Mouse (Mus musculus) heart, embryonic 10.5 days (tissue): ENCODE results near the gene Fbrs. TPM values are rescaled to one million over a fixed set of nuclear protein-coding genes. Genes with fewer than 3 reads are reported as not detected.

Source experiments
- DNase-seq: peaks from one replicate; pipeline ENCODE4 v3.0.0-alpha.2; 2017; ENCODE audit warnings: low spot score
- H3K27ac ChIP-seq: fragments of 300-500 bp; sonication (generic); 2 replicates; pipeline ENCODE4 v1.5.1; 2016; ENCODE audit warnings: mild to moderate bottlenecking
- H3K27me3 ChIP-seq: fragments of 300-500 bp; sonication (generic); 2 replicates; pipeline ENCODE4 v1.6.1; 2016; ENCODE audit warnings: mild to moderate bottlenecking; ENCODE audit not compliant: poor library complexity, insufficient read depth, severe bottlenecking
- H3K36me3 ChIP-seq: fragments of 300-500 bp; sonication (generic); 2 replicates; pipeline ENCODE4 v1.6.1; 2016; ENCODE audit warnings: mild to moderate bottlenecking, moderate library complexity
- H3K4me1 ChIP-seq: fragments of 300-500 bp; sonication (generic); 2 replicates; pipeline ENCODE4 v1.6.1; 2016; ENCODE audit warnings: mild to moderate bottlenecking
- H3K4me3 ChIP-seq: fragments of 300-500 bp; sonication (generic); 2 replicates; pipeline ENCODE4 v1.5.1; 2016; ENCODE audit warnings: mild to moderate bottlenecking, moderate library complexity
- H3K9me3 ChIP-seq: fragments of 300-500 bp; sonication (generic); 2 replicates; pipeline ENCODE4 v1.6.1; 2016; ENCODE audit warnings: mild to moderate bottlenecking, moderate library complexity
- WGBS: fragments of 180-500 bp; shearing (Covaris S2); methylation state at CpG from one replicate; pipeline ENCODE4 v1.1.7; 2016; 5-methylcytosine and 5-hydroxymethylcytosine counted together
- polyA plus RNA-seq: library from polyadenylated mRNA; unstranded; fragments of >200 nt; fragmentation: Nextera tagmentation; extraction: Ambion mirVana; gene quantifications from 2 replicates; pipeline ENCODE4 v1.2.1, GENCODE M21; 2016

The Fbrs gene
- polyA plus RNA-seq, 1 experiment from 2014 or later: 13.0 TPM

DNA sequence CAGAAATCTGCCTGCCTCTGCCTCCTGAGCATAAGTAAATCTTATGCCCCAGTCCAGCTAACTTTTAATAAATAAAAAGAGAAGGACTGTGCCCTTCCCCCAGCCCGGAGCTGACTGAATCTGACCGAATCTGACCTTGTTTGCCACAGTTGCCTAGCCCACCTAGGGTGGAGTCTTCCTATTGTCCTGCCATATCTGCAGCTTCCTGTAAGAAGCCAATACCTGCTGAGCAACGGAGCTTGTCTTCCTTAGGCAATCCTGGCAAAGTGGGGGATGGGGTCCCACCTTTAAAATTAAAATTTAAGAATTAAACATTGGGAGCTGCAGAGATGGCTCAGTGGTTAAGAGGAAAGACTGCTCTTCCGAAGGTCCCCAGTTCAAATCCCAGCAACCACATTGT, 12.4 kb upstream of the Fbrs start:
- Histone ChIP-seq H3K4me3 (no peak overlapping the region), H3K27me3 (no peaks in the 10 kb centered on the region), H3K27ac (no peak overlapping the region), H3K9me3 (no peaks in the 10 kb centered on the region), H3K4me1 (no peaks in the 10 kb centered on the region), H3K36me3 (peaks cover 54% of the 10 kb centered on the region)
- 90% methylated on average over 4 of the region's 4 CpGs for WGBS
- no peak for DNase-seq

DNA sequence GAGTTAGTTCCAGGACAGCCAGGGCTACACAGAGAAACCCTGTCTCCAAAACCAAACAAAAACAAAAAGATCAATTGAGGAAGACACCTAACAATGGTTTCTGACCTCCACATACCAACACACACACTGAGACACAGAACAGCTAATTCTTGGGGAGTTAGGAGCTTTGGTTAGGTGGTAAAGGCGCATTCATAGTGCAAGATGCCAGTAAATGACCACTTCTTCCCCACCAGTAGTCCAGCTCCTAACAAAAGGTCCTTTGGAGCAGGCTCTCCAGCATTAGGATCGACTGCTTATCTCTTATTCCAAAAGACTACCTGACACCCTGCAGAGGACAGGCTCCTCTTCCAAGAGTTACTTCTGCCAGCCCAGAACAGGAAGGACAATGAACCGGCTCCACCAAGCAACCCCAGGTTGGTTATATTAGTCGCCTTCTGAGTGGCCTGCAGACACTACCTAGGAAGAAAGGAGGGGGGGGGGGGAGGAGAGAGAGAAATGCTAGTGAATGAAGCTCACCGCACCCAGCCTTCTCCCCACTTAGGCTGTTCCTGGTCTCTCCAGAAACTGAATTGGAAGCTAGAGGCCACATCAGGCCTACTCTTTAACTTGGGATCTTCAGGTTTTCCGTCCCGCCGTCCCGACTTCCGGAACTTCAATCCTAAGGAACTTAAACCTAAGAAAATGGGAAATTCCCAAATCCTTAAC, 8.8 kb upstream of the Fbrs start:
- Histone ChIP-seq H3K36me3 (peaks cover 53% of the 10 kb centered on the region), H3K27ac (peak overlapping the region; percentile 97), H3K27me3 (no peaks in the 10 kb centered on the region), H3K4me1 (peaks cover 8% of the 10 kb centered on the region), H3K9me3 (no peaks in the 10 kb centered on the region), H3K4me3 (peak overlapping the region; percentile 92)
- DNase-seq: peak; percentile 57
- WGBS: 9% methylated on average over 10 of the region's 10 CpGs

DNA sequence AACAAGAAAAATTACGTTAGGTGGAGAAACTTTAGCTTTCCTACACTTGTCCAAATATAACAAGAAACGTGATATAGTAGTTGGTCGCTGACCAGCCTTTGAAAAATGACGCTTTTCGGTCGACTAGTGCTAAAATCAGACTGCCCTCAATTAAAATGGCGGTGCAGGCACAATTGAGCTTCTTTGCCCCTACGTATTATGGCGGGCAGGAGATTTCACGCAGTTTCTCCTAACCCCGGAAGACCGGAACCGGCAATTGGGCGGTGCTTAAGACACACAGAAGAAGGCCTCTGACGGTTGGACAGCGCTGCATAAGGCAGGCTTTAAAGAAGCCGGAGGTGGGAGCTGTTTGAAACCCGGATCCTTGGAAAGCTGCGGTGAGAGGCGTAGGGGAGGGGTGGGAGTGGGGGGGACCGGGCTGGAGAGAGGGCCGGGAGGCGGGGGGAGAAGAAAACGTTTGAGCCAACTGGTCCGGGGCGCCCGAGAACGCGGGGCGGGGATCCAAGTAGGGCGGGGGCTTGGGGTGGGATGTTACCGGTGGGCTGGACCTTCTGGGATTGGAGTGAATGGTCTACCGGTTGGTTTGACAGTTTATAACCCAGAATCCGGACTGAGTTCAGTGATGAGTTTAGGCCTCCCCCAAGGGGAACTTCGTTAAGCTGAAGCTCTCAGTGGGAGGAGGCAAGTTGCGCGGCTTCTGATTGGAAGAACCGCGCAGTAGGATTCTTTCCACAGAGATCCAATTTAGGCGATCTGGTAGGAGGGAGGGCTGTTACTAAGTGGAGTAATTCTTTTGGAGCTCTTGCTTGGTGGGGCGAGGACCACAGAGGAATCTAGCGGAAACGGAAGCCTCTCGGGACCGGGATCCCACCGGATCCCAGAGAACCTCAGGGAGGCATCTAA, 8.0 kb upstream of the Fbrs start:
- Histone ChIP-seq H3K9me3 (no peaks in the 10 kb centered on the region), H3K4me1 (peaks cover 8% of the 10 kb centered on the region), H3K27ac (peak overlapping the region; percentile 97), H3K4me3 (peak overlapping the region; percentile 92), H3K27me3 (no peaks in the 10 kb centered on the region), H3K36me3 (peaks cover 54% of the 10 kb centered on the region)
- peak; percentile 98 for DNase-seq
- WGBS: under 1% methylated on average over 46 of the region's 46 CpGs

DNA sequence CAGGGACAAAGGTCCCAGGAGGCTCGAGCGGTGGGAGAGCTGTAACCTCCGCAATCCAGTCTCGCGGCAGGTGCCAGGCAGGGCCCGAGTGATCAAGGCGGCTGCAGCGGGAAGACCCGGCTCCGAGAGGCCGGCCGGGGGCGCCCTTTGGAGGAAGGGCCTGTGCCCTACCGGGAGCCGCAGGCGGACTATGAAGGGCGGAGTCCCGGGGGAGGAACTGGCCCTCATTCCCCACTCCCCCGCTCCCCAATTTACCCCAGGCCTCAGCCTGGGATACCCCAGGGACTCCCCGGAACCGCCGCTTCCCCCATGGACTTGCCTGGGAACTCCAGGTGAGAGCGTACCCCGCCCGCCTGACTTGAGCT, 7.4 kb upstream of the Fbrs start:
- H3K9me3 ChIP-seq: no peaks in the 10 kb centered on the region
- 1% methylated on average over 22 of the region's 25 CpGs for WGBS
- H3K27ac ChIP-seq: peak overlapping the region; percentile 97
- H3K36me3 ChIP-seq: peaks cover 54% of the 10 kb centered on the region
- peaks cover 8% of the 10 kb centered on the region for H3K4me1 ChIP-seq
- H3K27me3 ChIP-seq: no peaks in the 10 kb centered on the region
- peak overlapping the region; percentile 92 for H3K4me3 ChIP-seq
- DNase-seq: no peak

DNA sequence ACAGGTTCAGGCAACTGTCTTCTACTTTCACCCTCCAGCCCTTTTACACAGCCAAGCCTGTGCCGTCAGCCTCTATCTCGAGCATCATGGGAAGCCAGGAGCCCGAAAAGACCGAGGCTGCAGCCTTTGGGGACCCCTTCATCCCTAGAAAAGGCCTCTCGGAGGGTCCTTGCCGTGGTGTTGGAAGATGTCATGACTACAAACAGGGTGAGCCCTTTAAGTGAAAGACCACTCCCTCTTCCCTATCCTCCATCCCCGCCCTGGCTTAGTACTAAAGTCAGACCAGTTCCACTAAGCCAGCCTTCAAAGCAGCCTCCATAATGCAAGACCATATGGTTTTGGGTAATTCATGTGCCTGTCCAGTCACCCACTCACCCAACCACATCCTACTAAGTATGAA, 6.9 kb upstream of the Fbrs start:
- peak overlapping the region; percentile 92 for H3K4me3 ChIP-seq
- H3K27ac ChIP-seq: peak overlapping the region; percentile 97
- H3K9me3 ChIP-seq: no peaks in the 10 kb centered on the region
- peaks cover 11% of the 10 kb centered on the region for H3K4me1 ChIP-seq
- WGBS: 2% methylated on average over 7 of the region's 7 CpGs
- no peaks in the 10 kb centered on the region for H3K27me3 ChIP-seq
- DNase-seq: peak; percentile 81
- peaks cover 55% of the 10 kb centered on the region for H3K36me3 ChIP-seq

DNA sequence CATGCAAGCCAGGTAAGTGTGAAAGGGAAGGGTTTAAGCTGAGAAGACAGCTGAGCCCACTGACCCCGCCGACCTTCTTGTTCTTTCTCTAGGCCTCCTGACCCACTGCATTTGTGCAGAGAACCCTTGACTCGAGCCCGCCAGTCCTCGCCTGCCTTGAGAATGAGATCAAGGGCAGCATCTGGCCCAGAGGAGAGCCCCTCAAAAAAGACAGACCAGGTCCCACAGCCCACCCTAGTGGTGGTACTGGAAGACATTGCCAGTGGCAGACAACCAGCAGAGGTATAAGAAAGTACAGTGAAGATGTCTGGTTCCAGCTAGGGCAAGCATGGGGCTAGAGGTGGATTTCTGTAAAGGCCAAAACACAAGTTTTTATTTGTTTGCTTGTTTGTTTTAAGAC, 5.3 kb upstream of the Fbrs start:
- H3K36me3 ChIP-seq: peaks cover 42% of the 10 kb centered on the region

DNA sequence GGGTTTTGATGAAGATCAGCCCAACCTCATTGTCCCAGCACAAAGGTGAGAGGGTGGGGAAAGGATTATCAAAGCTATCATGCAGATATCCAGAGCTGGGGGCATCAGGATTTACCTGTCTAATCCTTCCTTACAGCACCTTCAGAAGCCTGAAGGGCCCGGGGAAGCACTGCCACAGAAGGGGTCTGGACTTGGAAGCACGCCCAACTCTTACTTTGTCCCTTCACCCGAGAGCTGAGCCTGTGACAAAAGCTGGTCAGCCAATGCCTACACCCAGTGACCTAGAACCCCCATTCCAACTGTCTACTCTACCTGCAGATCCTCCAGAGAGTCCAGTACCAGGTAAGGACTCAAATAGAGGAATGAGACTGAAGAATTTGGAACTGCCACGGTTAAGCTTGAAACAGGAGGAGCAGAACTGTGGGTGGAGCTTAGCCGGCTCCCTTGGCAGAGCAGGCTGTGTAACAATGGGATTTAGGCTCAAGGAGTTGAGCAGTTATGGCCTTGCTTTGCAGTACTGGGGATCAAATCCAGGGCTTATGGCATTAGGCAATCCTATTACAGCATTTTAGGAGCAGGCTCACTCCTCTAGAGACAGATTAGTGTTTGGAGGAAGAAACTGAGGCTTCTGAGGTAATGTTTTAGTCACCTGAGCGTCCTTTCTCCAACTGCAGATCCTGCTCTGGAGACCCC, 4.5 kb upstream of the Fbrs start:
- 84% methylated on average over 6 of the region's 6 CpGs for WGBS

More for the DNA sequence above, 5.3 kb upstream of the Fbrs start:
- Histone ChIP-seq H3K4me3 (no peak overlapping the region), H3K4me1 (peaks cover 15% of the 10 kb centered on the region), H3K27ac (no peak overlapping the region), H3K27me3 (no peaks in the 10 kb centered on the region), H3K9me3 (no peaks in the 10 kb centered on the region)
- WGBS: 80% methylated on average over 5 of the region's 5 CpGs
- DNase-seq: no peak

DNA sequence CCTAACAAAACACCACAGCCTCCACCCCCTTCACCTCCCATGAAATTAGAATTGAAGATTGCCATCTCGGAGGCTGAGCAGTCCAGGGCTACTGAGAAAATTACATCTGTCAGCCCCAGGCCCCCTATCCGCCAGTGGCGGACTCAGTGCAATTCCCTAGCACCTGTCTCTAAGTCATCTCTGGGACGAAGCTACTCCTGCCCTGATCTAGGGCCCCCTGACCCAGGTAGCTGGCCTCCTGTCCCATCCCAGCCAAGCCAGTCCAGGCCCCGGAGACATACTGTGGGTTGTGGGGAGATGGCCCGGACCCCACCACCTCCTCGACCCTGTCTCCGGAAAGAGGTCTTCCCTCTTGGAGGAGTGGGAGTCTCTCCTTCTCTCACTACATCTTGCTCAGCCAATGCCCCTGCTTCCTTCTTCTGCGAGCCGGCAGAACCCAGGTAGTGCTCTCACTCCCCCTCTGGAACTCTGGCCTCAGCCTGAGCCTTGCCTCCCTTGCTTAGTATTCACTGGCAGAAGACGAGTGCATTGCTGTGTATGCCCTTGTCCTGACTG, 3.7 kb upstream of the Fbrs start:
- no peak overlapping the region for H3K4me3 ChIP-seq

More for the DNA sequence above, 4.5 kb upstream of the Fbrs start:
- H3K4me1 ChIP-seq: peaks cover 18% of the 10 kb centered on the region
- H3K27ac ChIP-seq: no peak overlapping the region
- H3K36me3 ChIP-seq: peaks cover 39% of the 10 kb centered on the region
- H3K4me3 ChIP-seq: no peak overlapping the region
- DNase-seq: peak; percentile 58
- no peaks in the 10 kb centered on the region for H3K27me3 ChIP-seq
- H3K9me3 ChIP-seq: no peaks in the 10 kb centered on the region

DNA sequence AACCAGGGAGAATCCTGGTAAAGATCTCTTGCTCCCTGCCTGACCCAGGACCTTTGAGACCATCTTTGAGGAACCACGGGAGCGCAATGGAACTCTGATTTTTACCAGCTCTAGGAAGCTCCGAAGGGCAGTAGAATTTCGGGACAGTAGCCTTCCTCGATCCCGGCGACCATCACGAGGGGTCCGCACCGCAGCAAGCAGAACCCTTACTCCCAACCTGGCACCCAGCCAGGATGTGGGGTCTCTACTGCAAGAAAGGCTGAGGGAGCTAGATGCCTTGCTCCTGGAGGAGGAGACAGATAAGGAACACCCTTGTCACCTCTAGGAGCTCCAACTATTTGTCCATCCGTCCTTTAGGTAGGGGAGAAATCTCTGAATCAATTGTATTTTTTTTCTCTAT, 2.7 kb upstream of the Fbrs start:
- Histone ChIP-seq H3K9me3 (no peaks in the 10 kb centered on the region), H3K4me1 (peaks cover 32% of the 10 kb centered on the region), H3K27me3 (no peaks in the 10 kb centered on the region), H3K36me3 (peaks cover 46% of the 10 kb centered on the region), H3K27ac (no peak overlapping the region), H3K4me3 (no peak overlapping the region)
- DNase-seq: no peak
- WGBS: 94% methylated on average over 11 of the region's 11 CpGs

More for the DNA sequence above, 3.7 kb upstream of the Fbrs start:
- Histone ChIP-seq H3K9me3 (no peaks in the 10 kb centered on the region), H3K36me3 (peaks cover 39% of the 10 kb centered on the region), H3K4me1 (peaks cover 25% of the 10 kb centered on the region), H3K27me3 (no peaks in the 10 kb centered on the region), H3K27ac (no peak overlapping the region)
- 93% methylated on average over 11 of the region's 11 CpGs for whole genome bisulfite sequencing
- DNase-seq: no peak

DNA sequence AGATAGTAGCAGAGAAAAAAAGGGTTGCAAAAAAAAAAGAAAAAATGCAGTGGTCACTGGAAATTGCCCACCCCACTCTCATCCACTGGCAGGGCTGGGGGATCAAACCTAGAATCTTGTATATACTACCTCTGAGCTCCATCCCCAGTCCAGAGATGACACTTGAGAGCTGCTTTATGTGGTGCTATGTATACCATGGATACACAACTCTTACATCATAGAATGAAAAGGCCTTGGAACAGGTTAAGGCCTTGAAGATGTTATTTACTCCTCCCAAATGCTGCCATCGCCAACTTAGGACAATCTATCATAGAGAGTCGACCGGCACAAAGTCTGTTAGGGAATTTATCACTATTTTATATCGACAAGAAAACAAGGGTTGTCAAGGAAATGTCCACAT, 2.1 kb upstream of the Fbrs start:
- Histone ChIP-seq H3K4me1 (peaks cover 32% of the 10 kb centered on the region), H3K27ac (peak overlapping the region; percentile 95; the same call in 1 of the 2 replicates), H3K4me3 (peak overlapping the region; percentile 100), H3K36me3 (peaks cover 51% of the 10 kb centered on the region), H3K27me3 (no peaks in the 10 kb centered on the region), H3K9me3 (no peaks in the 10 kb centered on the region)
- no peak for DNase-seq
- WGBS: 72% methylated on average over 4 of the region's 4 CpGs

DNA sequence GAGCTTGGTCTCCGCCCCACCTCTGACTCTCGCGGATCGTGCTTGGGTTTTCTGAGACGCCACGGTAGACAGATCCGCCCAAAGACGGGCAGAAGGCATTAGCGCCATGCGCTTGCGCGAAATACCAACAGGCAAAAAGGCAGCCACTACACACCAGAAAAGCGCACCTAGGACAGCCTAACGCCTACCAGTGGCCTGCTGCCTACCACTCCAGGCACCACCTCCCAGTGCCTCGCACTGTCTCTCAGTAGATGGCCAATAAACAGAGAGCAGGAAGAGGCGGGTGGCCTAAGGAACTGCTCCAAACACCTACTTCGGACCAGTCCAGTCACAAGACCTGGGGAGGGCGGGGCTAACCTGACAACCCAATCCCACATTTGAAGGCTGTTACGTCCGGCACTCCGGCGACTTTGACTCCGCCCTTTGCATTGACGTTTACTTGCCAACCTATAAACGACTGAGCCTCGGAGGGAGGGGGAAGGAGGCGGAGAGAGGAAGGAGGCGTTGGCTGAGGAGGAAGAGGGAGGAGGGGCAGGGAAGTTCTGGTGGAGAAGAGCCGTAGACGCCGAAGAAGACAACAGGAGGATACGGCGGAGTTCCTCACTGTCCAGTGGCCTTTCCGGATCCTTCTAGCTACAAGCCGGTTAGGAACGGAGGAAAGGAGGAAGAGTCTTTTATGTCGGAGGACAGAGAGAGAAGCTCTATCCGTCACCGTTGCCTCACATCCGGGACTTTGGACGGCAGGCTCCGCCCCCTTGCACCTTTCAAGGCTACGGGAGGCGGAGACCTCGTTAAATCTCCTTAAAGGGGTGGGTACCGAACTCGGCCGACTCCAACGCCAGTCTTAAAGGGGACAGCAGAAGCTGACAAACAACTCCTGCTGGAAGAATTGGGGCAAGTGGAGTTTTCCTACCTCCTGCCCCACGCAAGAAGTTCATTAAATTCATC, 1.0 kb upstream of the Fbrs start:
- Histone ChIP-seq H3K4me3 (peak overlapping the region; percentile 100), H3K9me3 (no peaks in the 10 kb centered on the region), H3K36me3 (peaks cover 61% of the 10 kb centered on the region), H3K27me3 (no peaks in the 10 kb centered on the region), H3K27ac (peak overlapping the region; percentile 95), H3K4me1 (peaks cover 24% of the 10 kb centered on the region)
- peak; percentile 100 for DNase-seq
- under 1% methylated on average over 50 of the region's 50 CpGs for WGBS
